Mouse (Mus musculus) heart, postnatal 25 days (tissue): ENCODE data around the gene Etfdh. TPM values are rescaled to one million over a fixed set of nuclear protein-coding genes. Genes with fewer than 3 reads are reported as not detected.
"Not testable (repeated sequence)": the region's sequence is repeated elsewhere in the genome, so short reads cannot be mapped to it uniquely, and the experiment has no call there.

Source experiments
- DNase-seq: peaks from one replicate; pipeline ENCODE4 v3.0.0; 2022; ENCODE audit warnings: low spot score
- intact Hi-C: fragments of 180-260 bp; cut with DNase I; formaldehyde crosslinking; loops from one replicate; pipeline ENCODE4 v1.15.1; 2025
- total RNA-seq, 2 experiments: library from RNA; stranded (reverse); gene quantifications; 2 replicates each; pipeline ENCODE4 v1.2.3; 2021

Etfdh gene
- total RNA-seq, 2 experiments from 2014 or later, result 492 to 526 TPM

- DNase-seq, result no peak
- intact Hi-C loops, result no loop called here
Observed at GRCm38 (mm10) chr3:79579891-79580575, 49.3 kb downstream of the Etfdh start.

GRCm38 (mm10) chr3:79578164-79578563 lies 51.1 kb downstream of the Etfdh start:
- DNase-seq, result no peak
- intact Hi-C loops, result no loop called here

- DNase-seq, result no peak
- intact Hi-C loops, result no loop called here
Observed at GRCm38 (mm10) chr3:79577606-79578005, 51.7 kb downstream of the Etfdh start.

- intact Hi-C loops, result no loop called here
- no peak for DNase-seq
Observed at GRCm38 (mm10) chr3:79576865-79577264, 52.4 kb downstream of the Etfdh start.

DNA sequence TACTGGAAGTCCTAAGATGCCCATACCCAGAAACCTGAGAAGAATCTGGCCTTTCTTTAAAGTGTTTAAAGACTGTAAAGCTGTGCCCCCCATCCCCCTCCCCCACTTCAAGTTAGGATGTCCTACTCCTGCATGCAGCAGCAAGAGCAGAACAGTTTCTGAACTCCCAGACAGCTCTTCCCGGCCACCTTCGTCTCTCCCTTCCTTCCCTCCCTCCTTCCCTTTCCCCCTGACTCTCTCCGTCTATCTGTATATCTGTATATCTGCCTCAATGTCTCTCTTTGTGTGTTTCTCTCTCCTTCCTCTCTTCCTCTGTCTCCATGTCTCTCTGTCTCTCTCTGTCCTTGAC lies 52.9 kb downstream of the Etfdh start:
- intact Hi-C loops, result no loop called here

GRCm38 (mm10) chr3:79575576-79576467 lies 53.5 kb downstream of the Etfdh start:
- DNase-seq, result no peak
- intact Hi-C loops, result no loop called here

More for the DNA sequence above, 52.9 kb downstream of the Etfdh start:
- no peak for DNase-seq

DNA sequence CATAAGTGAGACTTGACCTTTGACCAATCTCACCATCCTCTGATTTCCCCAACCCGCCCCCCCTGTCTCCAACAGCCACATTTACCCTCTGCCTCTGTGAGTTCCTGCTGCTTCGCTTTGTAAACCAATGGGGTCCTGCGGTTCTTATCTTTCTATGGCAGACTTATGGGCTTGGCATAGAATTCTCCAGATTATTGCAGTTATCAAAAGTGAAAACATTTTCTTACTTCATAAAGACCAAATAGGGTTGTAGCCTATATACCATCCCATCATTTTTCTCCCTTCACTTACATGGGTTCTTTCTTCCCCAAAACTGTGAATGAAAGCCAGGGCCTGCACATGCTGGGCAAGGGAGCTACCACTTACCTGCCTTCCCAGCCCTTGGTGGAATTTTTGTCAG lies 55.0 kb downstream of the Etfdh start:
- no peak for DNase-seq
- intact Hi-C loops, result no loop called here

- intact Hi-C loops, DNase-seq: not testable (repeated sequence)
Observed at GRCm38 (mm10) chr3:79573376-79573775, 55.9 kb downstream of the Etfdh start.

DNA sequence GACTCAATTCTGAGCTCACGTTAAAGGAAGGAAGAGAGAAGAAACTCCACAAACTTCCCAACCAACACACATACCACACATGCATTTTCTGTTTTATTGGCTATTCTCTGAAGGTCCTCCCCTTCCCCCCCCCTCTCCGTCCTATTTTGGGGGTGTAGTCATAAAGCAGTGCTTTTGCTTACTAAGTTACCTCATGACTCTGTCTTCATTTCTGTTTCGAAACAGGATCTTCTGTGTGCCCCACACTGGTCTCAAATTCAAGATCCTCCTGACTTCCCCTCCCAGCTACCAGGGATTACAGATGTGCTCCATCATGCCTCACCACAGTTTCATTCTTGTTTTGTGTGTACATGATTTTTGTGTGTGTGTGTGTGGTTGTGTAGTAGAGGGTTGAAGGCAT lies 56.9 kb downstream of the Etfdh start:
- no peak for DNase-seq
- intact Hi-C loops, result no loop called here

DNA sequence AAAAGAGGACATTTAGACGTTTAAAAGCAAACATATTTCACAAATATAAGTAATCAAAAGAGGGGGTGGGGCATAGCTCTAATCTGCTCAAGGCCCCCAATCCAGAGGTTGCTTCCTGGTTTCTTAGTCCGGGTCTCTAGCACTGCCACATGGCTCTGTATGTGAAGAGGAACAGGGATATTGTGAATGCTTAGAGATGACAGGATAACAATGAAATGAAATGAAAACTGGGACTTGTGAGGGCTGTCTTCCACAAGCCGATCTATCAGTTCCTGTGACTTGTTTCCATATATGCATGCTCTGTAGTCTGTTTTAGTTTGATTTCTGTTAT lies 60.0 kb downstream of the Etfdh start:
- intact Hi-C loops, result loop anchor here (5.0 kb wide), 3 partner anchors 37 to 347 kb away; no protein-coding TSS in a partner anchor
- DNase-seq, result no peak

GRCm38 (mm10) chr3:79568629-79569350 lies 60.5 kb downstream of the Etfdh start:
- no peak for DNase-seq
- intact Hi-C loops, result loop anchor here (5.0 kb wide), 3 partner anchors 36 to 346 kb away; no protein-coding TSS in a partner anchor

- peak; percentile 88 for DNase-seq
- intact Hi-C loops, result loop anchor here (2.0 to 5.0 kb wide), 4 partner anchors 36 to 346 kb away; no protein-coding TSS in a partner anchor
Observed at GRCm38 (mm10) chr3:79567703-79568362, 61.5 kb downstream of the Etfdh start, which contains the start of gene Fnip2. Gene Fnip2 (minus strand): TSS chr3:79567796.

DNA sequence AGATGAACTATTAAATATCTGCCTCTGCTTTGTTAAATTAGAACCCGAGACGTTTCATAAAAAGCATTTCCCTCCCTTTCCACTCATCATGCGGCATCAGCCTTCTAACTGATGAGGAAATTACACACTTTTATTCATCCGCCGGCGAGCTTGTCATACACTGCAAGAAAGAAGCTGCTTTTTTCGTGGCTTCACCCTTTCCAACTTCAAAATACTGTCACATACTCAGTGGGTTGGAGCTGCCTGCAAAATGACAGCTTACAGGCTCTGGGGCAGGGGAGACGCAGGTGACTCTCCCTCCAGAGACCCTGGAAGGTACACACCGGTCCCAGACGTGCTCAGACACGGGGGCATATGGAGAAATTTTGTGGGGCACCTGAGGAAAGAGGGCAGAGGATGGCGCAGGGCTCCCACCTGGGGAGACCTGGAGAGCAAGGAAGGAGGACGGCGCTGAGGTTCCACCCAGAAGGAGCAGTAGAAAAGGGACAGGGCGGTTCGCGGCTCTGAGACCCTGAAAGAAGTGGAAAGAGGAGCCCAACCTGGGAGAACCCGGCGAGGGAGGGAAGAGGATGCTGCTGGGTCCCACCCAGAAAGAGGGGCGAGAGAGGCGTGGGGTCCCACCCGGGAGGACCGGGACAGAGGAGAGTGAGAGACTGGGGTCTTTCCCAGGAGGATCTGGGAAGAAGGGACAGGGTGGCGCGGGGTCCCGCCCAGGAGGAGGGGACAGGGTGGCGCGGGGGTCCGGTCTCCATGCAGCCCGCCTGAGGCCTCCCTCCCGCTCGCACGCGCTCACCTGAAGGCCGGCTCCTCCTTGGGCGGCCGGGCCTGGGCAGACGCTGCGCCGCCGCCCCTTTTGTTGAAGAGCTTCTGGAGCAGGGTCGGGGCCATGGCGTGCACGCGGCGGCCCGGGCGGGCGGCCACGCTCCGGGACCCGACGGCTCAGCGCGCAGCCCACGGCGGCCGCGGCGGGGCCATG lies 62.3 kb downstream of the Etfdh start:
- DNase-seq, result peak; percentile 16
- intact Hi-C loops, result loop anchor here (2.0 to 5.0 kb wide), 4 partner anchors 35 to 345 kb away; no protein-coding TSS in a partner anchor

DNA sequence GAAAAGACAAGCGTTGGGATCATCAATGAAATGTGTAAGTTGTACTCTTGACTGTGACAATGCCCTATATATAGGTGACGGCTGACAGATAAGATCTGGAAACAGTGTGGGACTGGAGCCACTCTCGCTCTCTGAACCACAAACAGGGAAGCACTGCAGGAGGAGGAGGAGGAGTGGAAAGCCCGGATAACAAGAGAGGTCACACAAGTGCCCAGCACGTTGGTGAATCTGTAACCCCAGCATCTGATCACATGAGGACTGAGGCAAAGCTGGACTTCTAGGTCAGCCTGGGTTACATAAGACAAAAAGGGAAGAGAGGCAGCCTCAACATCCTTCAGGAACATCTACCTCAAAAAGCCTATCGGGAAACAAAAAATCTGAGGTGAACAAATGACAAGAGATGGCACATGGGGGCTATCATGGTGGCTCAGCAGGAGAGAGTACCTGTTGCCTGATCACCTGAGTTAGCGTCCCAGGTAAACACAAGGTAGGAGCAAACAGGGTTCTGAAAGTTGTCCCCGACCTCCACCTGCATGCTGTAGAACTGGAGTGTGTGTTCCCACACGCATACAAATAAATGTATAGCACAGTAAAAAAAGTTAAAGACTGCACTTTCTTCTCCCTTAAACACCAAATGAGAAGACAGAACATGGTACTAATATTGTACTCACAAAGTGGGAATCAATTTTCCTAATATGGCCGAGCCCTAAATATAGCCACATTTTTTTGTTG lies 64.3 kb downstream of the Etfdh start:
- no peak for DNase-seq
- intact Hi-C loops, result loop anchor here (5.0 kb wide), 3 partner anchors 33 to 343 kb away; no protein-coding TSS in a partner anchor

- intact Hi-C loops, result no loop called here
- DNase-seq, result no peak
Observed at GRCm38 (mm10) chr3:79563511-79563910, 65.8 kb downstream of the Etfdh start.

DNA sequence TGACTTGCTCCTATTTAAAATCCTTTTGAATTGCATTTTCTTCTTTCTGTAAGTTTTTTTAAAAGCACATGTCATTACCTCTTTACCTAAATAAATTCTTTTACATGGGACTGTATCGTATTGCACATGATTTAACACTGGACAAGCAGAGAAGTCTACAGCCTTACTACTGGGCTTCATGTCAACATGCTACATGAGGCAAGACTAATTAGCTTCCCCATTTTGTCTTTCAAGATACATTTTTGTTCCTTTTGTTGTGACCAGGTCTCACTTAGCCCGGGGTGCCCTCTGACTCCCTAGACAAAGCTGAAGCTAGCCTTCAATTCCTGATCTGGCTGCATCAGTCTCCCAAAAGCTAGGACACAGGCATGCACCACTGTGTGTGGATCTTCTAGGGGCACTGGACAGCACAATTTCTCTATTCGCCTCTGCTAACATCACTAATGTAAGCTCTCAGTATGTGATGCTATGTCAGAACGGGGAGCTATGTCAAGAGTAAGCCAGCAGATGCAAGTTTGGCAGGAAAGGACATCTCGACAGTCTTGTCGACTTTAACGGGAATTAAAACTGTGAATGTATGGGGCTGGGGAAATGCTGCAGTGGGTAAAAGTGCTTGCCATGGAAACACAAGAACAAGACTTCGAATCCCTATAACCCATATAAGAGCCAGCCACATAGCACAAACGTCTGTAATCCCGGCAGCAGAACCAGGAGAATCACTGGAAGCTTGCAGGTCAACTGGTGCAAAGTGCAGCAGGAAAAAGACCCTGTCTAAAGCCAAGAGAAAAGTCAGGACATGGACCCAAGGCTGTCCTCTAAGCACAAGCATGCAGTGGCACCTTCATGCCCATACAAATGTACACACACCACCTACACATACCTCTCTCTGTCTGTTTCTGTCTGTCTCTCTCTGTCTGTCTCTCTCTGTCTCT lies 67.2 kb downstream of the Etfdh start:
- intact Hi-C loops, result no loop called here
- no peak for DNase-seq

DNA sequence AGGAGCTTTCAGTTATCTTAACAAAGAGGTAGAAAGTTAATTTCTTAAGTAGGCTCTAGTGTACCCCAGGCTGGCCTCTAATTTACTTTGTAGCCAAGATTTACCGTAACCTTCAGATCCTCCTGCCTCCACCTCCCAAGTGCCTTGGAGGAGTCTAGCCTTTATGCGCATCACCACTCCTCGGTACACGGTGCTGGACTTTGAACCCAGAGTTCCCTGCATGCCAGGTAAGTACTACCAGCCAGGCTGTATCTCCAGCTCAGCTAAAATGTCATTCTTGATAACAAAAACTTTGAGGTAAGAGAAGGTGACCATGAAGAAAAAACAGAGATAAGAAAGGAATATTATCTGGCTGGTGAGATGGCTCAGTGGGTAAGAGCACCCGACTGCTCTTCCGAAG lies 68.7 kb downstream of the Etfdh start:
- intact Hi-C loops, result no loop called here
- DNase-seq, result no peak
